ENCODE assay signal across 8 mouse cellular contexts in genomic region chr7:101348312-101348711, GRCm38 (mm10). TPM values are rescaled to one million over a fixed set of nuclear protein-coding genes. Genes with fewer than 3 reads are reported as not detected.
DNase-seq lines count a peak whose midpoint lies in the region; ATAC-seq lines count a peak whose summit lies in the region.

No protein-coding gene starts in this region.

- H3K9me3 ChIP-seq in lung, embryonic 15.5 days: no peaks in the 10 kb centered on the region
- no peaks in the 10 kb centered on the region for H3K9me3 ChIP-seq in forebrain, embryonic 10.5 days
- H3K9me3 ChIP-seq in neural tube, embryonic 12.5 days: no peaks in the 10 kb centered on the region

- 0 out of 2 replicates have a peak, but pooled peaks have one; percentile 3 for ATAC-seq in lung, embryonic 15.5 days (ENCODE audit: borderline replicate concordance, extremely low read depth, low FRiP score, low TSS enrichment)
- ATAC-seq in neural tube, embryonic 12.5 days (ENCODE audit: low FRiP score, low read depth): peak; percentile 57; the same call in 1 of the 2 replicates
- ATAC-seq in cerebellum, adult (ENCODE audit: insufficient number of reproducible peaks, low FRiP score, low TSS enrichment): no peak

- peak overlapping the region; percentile 59 for H3K4me3 ChIP-seq in lung, embryonic 15.5 days
- H3K4me3 ChIP-seq in forebrain, embryonic 10.5 days: peak overlapping the region; percentile 56
- H3K4me3 ChIP-seq in neural tube, embryonic 12.5 days: peak overlapping the region; percentile 50

- WGBS in lung, embryonic 15.5 days: 3% methylated on average over 13 of the region's 13 CpGs
- WGBS in forebrain, embryonic 10.5 days: 4% methylated on average over 13 of the region's 13 CpGs
- 6% methylated on average over 13 of the region's 13 CpGs for WGBS in neural tube, embryonic 12.5 days

- peaks cover 28% of the 10 kb centered on the region for H3K4me1 ChIP-seq in lung, embryonic 15.5 days
- peaks cover 59% of the 10 kb centered on the region for H3K4me1 ChIP-seq in forebrain, embryonic 10.5 days
- peaks cover 12% of the 10 kb centered on the region; the same call in 1 of the 2 replicates for H3K4me1 ChIP-seq in neural tube, embryonic 12.5 days

- H3K36me3 ChIP-seq in lung, embryonic 15.5 days: 0 out of 2 replicates have a peak, but pooled peaks cover 3% of the 10 kb centered on the region
- no peaks in the 10 kb centered on the region for H3K36me3 ChIP-seq in forebrain, embryonic 10.5 days (replicated peaks)
- H3K36me3 ChIP-seq in neural tube, embryonic 12.5 days: no peaks in the 10 kb centered on the region

- no peak overlapping the region for H3K27ac ChIP-seq in lung, embryonic 15.5 days
- peak overlapping the region; percentile 13 for H3K27ac ChIP-seq in forebrain, embryonic 10.5 days
- no peak overlapping the region for H3K27ac ChIP-seq in neural tube, embryonic 12.5 days

- DNase-seq in lung, postnatal 4 days: no peak
- peak; percentile 19 for DNase-seq in forebrain, embryonic 10.5 days (ENCODE audit: extremely low spot score, low spot score)
- DNase-seq in kidney, postnatal 25 days: peak; percentile 38 to 72
- no peak for DNase-seq in spleen, postnatal 4 days (ENCODE audit: low spot score in 2 of 2)
- no peak for DNase-seq in right cerebral cortex, adult 2 months (ENCODE audit: low spot score in 2 of 2)

- peak overlapping the region; percentile 51 for H3K9ac ChIP-seq in lung, embryonic 15.5 days
- peak overlapping the region; percentile 45; the same call in 1 of the 2 replicates for H3K9ac ChIP-seq in neural tube, embryonic 12.5 days

- H3K27me3 ChIP-seq in lung, embryonic 15.5 days: peaks cover 5% of the 10 kb centered on the region; the same call in 1 of the 2 replicates
- peaks cover 50% of the 10 kb centered on the region for H3K27me3 ChIP-seq in forebrain, embryonic 10.5 days (ENCODE audit: poor library complexity, severe bottlenecking)
- H3K27me3 ChIP-seq in neural tube, embryonic 12.5 days (replicated peaks): peaks cover 14% of the 10 kb centered on the region

- peak overlapping the region; percentile 98 for H3K4me2 ChIP-seq in lung, embryonic 15.5 days
- H3K4me2 ChIP-seq in neural tube, embryonic 12.5 days (replicated peaks): peak overlapping the region; percentile 92

RNA-seq across cellular contexts. Expression of gene Arap1, which starts 0.4 kb away (rescaled TPM):
- polyA plus RNA-seq in lung, embryonic 15.5 days (2015; fragmentation: Nextera tagmentation; extraction: Ambion mirVana): 105 and 109 TPM in 2 replicates
- polyA plus RNA-seq in forebrain, embryonic 10.5 days (2016; fragmentation: Nextera tagmentation; extraction: Ambion mirVana): 11.7 and 12.9 TPM in 2 replicates
- polyA plus RNA-seq in neural tube, embryonic 12.5 days (2016; fragmentation: Nextera tagmentation; extraction: Ambion mirVana): 8.9 and 13.7 TPM in 2 replicates

RNA-seq across cellular contexts. Expression of gene Stard10, which starts 31.4 kb away (rescaled TPM):
- 41.2 and 45.9 TPM in 2 replicates for polyA plus RNA-seq in lung, embryonic 15.5 days (2015; fragmentation: Nextera tagmentation; extraction: Ambion mirVana)
- polyA plus RNA-seq in forebrain, embryonic 10.5 days (2016; fragmentation: Nextera tagmentation; extraction: Ambion mirVana): 9.1 and 9.6 TPM in 2 replicates
- polyA plus RNA-seq in neural tube, embryonic 12.5 days (2016; fragmentation: Nextera tagmentation; extraction: Ambion mirVana): 8.2 and 12.1 TPM in 2 replicates

RNA-seq across cellular contexts. Expression of gene Atg16l2, which starts 46.3 kb away (rescaled TPM):
- 16.2 and 18.3 TPM in 2 replicates for polyA plus RNA-seq in lung, embryonic 15.5 days (2015; fragmentation: Nextera tagmentation; extraction: Ambion mirVana)
- 18.4 and 25.9 TPM in 2 replicates for polyA plus RNA-seq in forebrain, embryonic 10.5 days (2016; fragmentation: Nextera tagmentation; extraction: Ambion mirVana)
- polyA plus RNA-seq in neural tube, embryonic 12.5 days (2016; fragmentation: Nextera tagmentation; extraction: Ambion mirVana): 16.8 and 17.8 TPM in 2 replicates

Comparison
In these comparisons a context has a peak if more than half of its experiments do, and no peak if none do; other contexts are left out.
1. DNase-seq: peak in forebrain, embryonic 10.5 days (single experiment) and kidney, postnatal 25 days (2 of 2); none in lung, postnatal 4 days (0 of 2), spleen, postnatal 4 days (0 of 2) and right cerebral cortex, adult 2 months (0 of 2).
2. Peak in every context shown above with its lines, with median percentiles within 50 percentile points of each other: H3K4me3 ChIP-seq.